Mouse (Mus musculus): Measurements from ENCODE around the gene Mrps15. TPM values are rescaled to one million over a fixed set of nuclear protein-coding genes. Genes with fewer than 3 reads are reported as not detected.

The Mrps15 gene
- polyA plus RNA-seq, 1 experiment from 2014 or later, result 63.5 TPM

- ATAC-seq, result no peak
- no peak within 1 kb of the TSS for H3K27ac ChIP-seq (ENCODE audit: low read length)
- whole genome bisulfite sequencing, result 23% methylated on average over 16 of the region's 16 CpGs
These were observed 22.3 kb upstream of the Mrps15 start, which contains the start of gene Csf3r for GRCm38 (mm10) chr4:126024303-126024900. TSS of gene Csf3r (plus strand) at chr4:126024550.

GRCm38 (mm10) chr4:126025801-126026200 is 20.9 kb upstream of the Mrps15 start:
- H3K4me2 ChIP-seq (replicated peaks; ENCODE audit: low read depth, low read length), result no peak overlapping the region
- no peaks in the 10 kb centered on the region for H3K9me3 ChIP-seq (ENCODE audit: low read length)
- no peaks in the 10 kb centered on the region for H3K36me3 ChIP-seq (ENCODE audit: insufficient read depth, low read length)
- no peaks in the 10 kb centered on the region for H3K27me3 ChIP-seq (replicated peaks; ENCODE audit: insufficient read depth, low read length)
- no peak for DNase-seq (ENCODE audit: low spot score)
- no peak overlapping the region for H3K4me3 ChIP-seq (ENCODE audit: low read depth, low read length)
- H3K4me1 ChIP-seq (ENCODE audit: insufficient read depth, low read depth, low read length), result no peaks in the 10 kb centered on the region
- no peak overlapping the region for H3K27ac ChIP-seq (ENCODE audit: low read length)
- WGBS, result 60% methylated on average over 5 of the region's 5 CpGs
- no peak for ATAC-seq
- no peak overlapping the region for H3K9ac ChIP-seq (replicated peaks; ENCODE audit: low read depth)
- TF ChIP-seq EP300 (IDR thresholded peaks at IDR 0.05), result no peak

More at GRCm38 (mm10) chr4:126024303-126024900, 22.3 kb upstream of the Mrps15 start, which contains the start of gene Csf3r:
- H3K4me1 ChIP-seq (ENCODE audit: insufficient read depth, low read depth, low read length), result no peaks in the 10 kb centered on the region
- no peaks in the 10 kb centered on the region for H3K27me3 ChIP-seq (replicated peaks; ENCODE audit: insufficient read depth, low read length)
- no peak within 1 kb of the TSS for H3K9ac ChIP-seq (replicated peaks; ENCODE audit: low read depth)
- TF ChIP-seq EP300 (IDR thresholded peaks at IDR 0.05), result no peak
- no peak for TF ChIP-seq CTCF (IDR thresholded peaks at IDR 0.05)
- no peak within 1 kb of the TSS for H3K4me2 ChIP-seq (replicated peaks; ENCODE audit: low read depth, low read length)
- H3K9me3 ChIP-seq (ENCODE audit: low read length), result no peaks in the 10 kb centered on the region
- H3K4me3 ChIP-seq (ENCODE audit: low read depth, low read length), result no peak within 1 kb of the TSS
- no peaks in the 10 kb centered on the region for H3K36me3 ChIP-seq (ENCODE audit: insufficient read depth, low read length)
- no peak for DNase-seq (ENCODE audit: low spot score)

GRCm38 (mm10) chr4:126027980-126028379 is 18.7 kb upstream of the Mrps15 start:
- no peak overlapping the region for H3K4me3 ChIP-seq (ENCODE audit: low read depth, low read length)
- no peaks in the 10 kb centered on the region for H3K4me1 ChIP-seq (ENCODE audit: insufficient read depth, low read depth, low read length)
- DNase-seq (ENCODE audit: low spot score) (no peak), ATAC-seq (no peak)
- TF ChIP-seq CTCF (IDR thresholded peaks at IDR 0.05) (no peak), EP300 (IDR thresholded peaks at IDR 0.05) (no peak)
- 79% methylated on average over 3 of the region's 3 CpGs for WGBS
- no peaks in the 10 kb centered on the region for H3K9me3 ChIP-seq (ENCODE audit: low read length)
- H3K4me2 ChIP-seq (replicated peaks; ENCODE audit: low read depth, low read length), result no peak overlapping the region
- no peaks in the 10 kb centered on the region for H3K27me3 ChIP-seq (replicated peaks; ENCODE audit: insufficient read depth, low read length)
- no peak overlapping the region for H3K27ac ChIP-seq (ENCODE audit: low read length)
- H3K36me3 ChIP-seq (ENCODE audit: insufficient read depth, low read length), result no peaks in the 10 kb centered on the region
- no peak overlapping the region for H3K9ac ChIP-seq (replicated peaks; ENCODE audit: low read depth)

- H3K27ac ChIP-seq (ENCODE audit: low read length), result no peak overlapping the region
- no peaks in the 10 kb centered on the region for H3K4me1 ChIP-seq (ENCODE audit: insufficient read depth, low read depth, low read length)
- H3K27me3 ChIP-seq (replicated peaks; ENCODE audit: insufficient read depth, low read length), result no peaks in the 10 kb centered on the region
- H3K4me2 ChIP-seq (replicated peaks; ENCODE audit: low read depth, low read length), result no peak overlapping the region
- ATAC-seq, result no peak
- no peak overlapping the region for H3K9ac ChIP-seq (replicated peaks; ENCODE audit: low read depth)
- DNase-seq (ENCODE audit: low spot score), result no peak
- 56% methylated on average over 3 of the region's 3 CpGs for WGBS
- no peaks in the 10 kb centered on the region for H3K36me3 ChIP-seq (ENCODE audit: insufficient read depth, low read length)
- no peaks in the 10 kb centered on the region for H3K9me3 ChIP-seq (ENCODE audit: low read length)
- H3K4me3 ChIP-seq (ENCODE audit: low read depth, low read length), result no peak overlapping the region
- TF ChIP-seq CTCF (IDR thresholded peaks at IDR 0.05), result no peak
These were observed 17.7 kb upstream of the Mrps15 start for GRCm38 (mm10) chr4:126029042-126029441.

GRCm38 (mm10) chr4:126030705-126031104 is 16.0 kb upstream of the Mrps15 start:
- WGBS, result 61% methylated on average over 5 of the region's 5 CpGs

GRCm38 (mm10) chr4:126035413-126035812 is 11.3 kb upstream of the Mrps15 start:
- Histone ChIP-seq H3K4me2 (replicated peaks; ENCODE audit: low read depth, low read length) (no peak overlapping the region), H3K36me3 (ENCODE audit: insufficient read depth, low read length) (no peaks in the 10 kb centered on the region), H3K27ac (ENCODE audit: low read length) (no peak overlapping the region), H3K4me1 (ENCODE audit: insufficient read depth, low read depth, low read length) (no peaks in the 10 kb centered on the region), H3K27me3 (replicated peaks; ENCODE audit: insufficient read depth, low read length) (no peaks in the 10 kb centered on the region), H3K4me3 (ENCODE audit: low read depth, low read length) (no peak overlapping the region), H3K9ac (replicated peaks; ENCODE audit: low read depth) (no peak overlapping the region), H3K9me3 (ENCODE audit: low read length) (no peaks in the 10 kb centered on the region)
- WGBS, result 76% methylated on average over 5 of the region's 5 CpGs
- no peak for ATAC-seq
- TF ChIP-seq CTCF (IDR thresholded peaks at IDR 0.05) (no peak), EP300 (IDR thresholded peaks at IDR 0.05) (no peak)
- DNase-seq (ENCODE audit: low spot score), result no peak

More at GRCm38 (mm10) chr4:126030705-126031104, 16.0 kb upstream of the Mrps15 start:
- Histone ChIP-seq H3K9me3 (ENCODE audit: low read length) (no peaks in the 10 kb centered on the region), H3K4me3 (ENCODE audit: low read depth, low read length) (no peak overlapping the region), H3K4me1 (ENCODE audit: insufficient read depth, low read depth, low read length) (no peaks in the 10 kb centered on the region), H3K27ac (ENCODE audit: low read length) (no peak overlapping the region), H3K4me2 (replicated peaks; ENCODE audit: low read depth, low read length) (no peak overlapping the region), H3K27me3 (replicated peaks; ENCODE audit: insufficient read depth, low read length) (no peaks in the 10 kb centered on the region), H3K36me3 (ENCODE audit: insufficient read depth, low read length) (no peaks in the 10 kb centered on the region), H3K9ac (replicated peaks; ENCODE audit: low read depth) (no peak overlapping the region)
- no peak for TF ChIP-seq EP300 (IDR thresholded peaks at IDR 0.05)
- TF ChIP-seq CTCF (IDR thresholded peaks at IDR 0.05), result no peak
- no peak for DNase-seq (ENCODE audit: low spot score)
- ATAC-seq, result no peak

All from lung, postnatal 0 days (tissue).